Mouse (Mus musculus) lung, embryonic 15.5 days (tissue): ENCODE results near the gene Hspa12b. TPM values are rescaled to one million over a fixed set of nuclear protein-coding genes. Genes with fewer than 3 reads are reported as not detected.
A peak's percentile ranks its signal among the peaks of the same experiment; 100 is the strongest.

Source experiments
- ATAC-seq: fragments of 200-750 bp; cut with Nextera tagmentation; 2 replicates; pipeline ENCODE4 v1.8.0; 2017; ENCODE audit warnings: moderate number of reproducible peaks, borderline replicate concordance; ENCODE audit not compliant: low FRiP score, low TSS enrichment; ENCODE audit errors: extremely low read depth
- H3K27ac ChIP-seq: fragments of 300-500 bp; sonication (generic); 2 replicates; pipeline ENCODE4 v1.5.1; 2015; ENCODE audit warnings: moderate library complexity, mild to moderate bottlenecking, inconsistent platforms
- H3K27me3 ChIP-seq: fragments of 300-500 bp; sonication (generic); 2 replicates; pipeline ENCODE4 v1.6.1; 2015; ENCODE audit warnings: inconsistent platforms
- H3K36me3 ChIP-seq: fragments of 300-500 bp; sonication (generic); 2 replicates; pipeline ENCODE4 v1.6.1; 2015; ENCODE audit warnings: inconsistent platforms
- H3K4me1 ChIP-seq: fragments of 300-500 bp; sonication (generic); 2 replicates; pipeline ENCODE4 v1.6.1; 2015; ENCODE audit warnings: inconsistent platforms
- H3K4me2 ChIP-seq: fragments of 300-500 bp; sonication (generic); 2 replicates; pipeline ENCODE4 v1.6.1; 2015; ENCODE audit warnings: inconsistent platforms, mild to moderate bottlenecking, moderate library complexity
- H3K4me3 ChIP-seq: fragments of 300-500 bp; sonication (generic); 2 replicates; pipeline ENCODE4 v1.5.1; 2015; ENCODE audit warnings: mild to moderate bottlenecking, inconsistent platforms
- H3K9ac ChIP-seq: fragments of 300-500 bp; sonication (generic); 2 replicates; pipeline ENCODE4 v1.6.1; 2015; ENCODE audit warnings: inconsistent platforms
- H3K9me3 ChIP-seq: fragments of 300-500 bp; sonication (generic); 2 replicates; pipeline ENCODE4 v1.6.1; 2016; ENCODE audit warnings: inconsistent platforms
- WGBS: fragments of 180-500 bp; shearing (Covaris S2); methylation state at CpG from one replicate; pipeline ENCODE4 v1.1.7; 2015; 5-methylcytosine and 5-hydroxymethylcytosine counted together
- polyA plus RNA-seq: library from polyadenylated mRNA; unstranded; fragments of >200 nt; fragmentation: Nextera tagmentation; extraction: Ambion mirVana; gene quantifications from 2 replicates; pipeline ENCODE4 v1.2.1, GENCODE M21; 2015

The Hspa12b gene
- polyA plus RNA-seq: 15.0 and 16.5 TPM in 2 replicates

GRCm38 (mm10) chr2:131127161-131127730, at the start of gene Hspa12b:
TSS of gene Hspa12b (plus strand) at chr2:131127280.
- H3K9me3 ChIP-seq: no peaks in the 10 kb centered on the region
- ATAC-seq: peak; percentile 95
- peak within 1 kb of the TSS; percentile 41 for H3K27ac ChIP-seq
- no peaks in the 10 kb centered on the region for H3K36me3 ChIP-seq
- WGBS: under 1% methylated on average over 28 of the region's 28 CpGs
- H3K4me2 ChIP-seq: peak within 1 kb of the TSS; percentile 75
- peaks cover 27% of the 10 kb centered on the region for H3K4me1 ChIP-seq
- H3K9ac ChIP-seq: peak within 1 kb of the TSS; percentile 69
- no peaks in the 10 kb centered on the region for H3K27me3 ChIP-seq
- H3K4me3 ChIP-seq: peak within 1 kb of the TSS; percentile 68

GRCm38 (mm10) chr2:131080507-131080906, 46.6 kb upstream of the Hspa12b start:
- H3K4me2 ChIP-seq: no peak overlapping the region
- no peak overlapping the region for H3K4me3 ChIP-seq
- H3K27ac ChIP-seq: no peak overlapping the region
- H3K9ac ChIP-seq: no peak overlapping the region
- H3K27me3 ChIP-seq: no peaks in the 10 kb centered on the region; the same call in 1 of the 2 replicates
- H3K36me3 ChIP-seq: no peaks in the 10 kb centered on the region
- no peak for ATAC-seq
- no peaks in the 10 kb centered on the region for H3K4me1 ChIP-seq
- WGBS: 61% methylated on average over 5 of the region's 5 CpGs
- H3K9me3 ChIP-seq: no peaks in the 10 kb centered on the region

- H3K4me1 ChIP-seq: peaks cover 8% of the 10 kb centered on the region
- no peaks in the 10 kb centered on the region for H3K27me3 ChIP-seq
- H3K9ac ChIP-seq: no peak overlapping the region
- H3K9me3 ChIP-seq: no peaks in the 10 kb centered on the region
- H3K4me3 ChIP-seq: no peak overlapping the region
- no peak overlapping the region for H3K27ac ChIP-seq
- no peaks in the 10 kb centered on the region for H3K36me3 ChIP-seq
- 78% methylated on average over 4 of the region's 4 CpGs for WGBS
- no peak for ATAC-seq
- H3K4me2 ChIP-seq: no peak overlapping the region
Observed at GRCm38 (mm10) chr2:131084206-131084605, 42.9 kb upstream of the Hspa12b start.

- Histone ChIP-seq H3K4me2 (no peak within 1 kb of the TSS), H3K27ac (no peak within 1 kb of the TSS), H3K4me3 (no peak within 1 kb of the TSS), H3K36me3 (no peaks in the 10 kb centered on the region), H3K9ac (no peak within 1 kb of the TSS), H3K9me3 (no peaks in the 10 kb centered on the region), H3K4me1 (peaks cover 8% of the 10 kb centered on the region), H3K27me3 (no peaks in the 10 kb centered on the region)
- ATAC-seq: no peak
- 78% methylated on average over 11 of the region's 11 CpGs for WGBS
Observed at GRCm38 (mm10) chr2:131086667-131087390, 40.3 kb upstream of the Hspa12b start, which contains the start of gene Siglec1. TSS of gene Siglec1 (minus strand) at chr2:131086765.

GRCm38 (mm10) chr2:131088581-131088980, 38.5 kb upstream of the Hspa12b start:
- H3K4me1 ChIP-seq: peaks cover 8% of the 10 kb centered on the region
- H3K27ac ChIP-seq: 0 out of 2 replicates have a peak overlapping the region, but pooled peaks have one; percentile 12
- no peak overlapping the region for H3K9ac ChIP-seq

GRCm38 (mm10) chr2:131089634-131090033, 37.4 kb upstream of the Hspa12b start:
- Histone ChIP-seq H3K9ac (no peak overlapping the region), H3K4me2 (no peak overlapping the region), H3K4me3 (no peak overlapping the region), H3K4me1 (peaks cover 8% of the 10 kb centered on the region), H3K27me3 (no peaks in the 10 kb centered on the region), H3K9me3 (no peaks in the 10 kb centered on the region), H3K27ac (no peak overlapping the region), H3K36me3 (no peaks in the 10 kb centered on the region)
- 77% methylated on average over 1 of the region's 1 CpGs for WGBS
- no peak for ATAC-seq

More at GRCm38 (mm10) chr2:131088581-131088980, 38.5 kb upstream of the Hspa12b start:
- Histone ChIP-seq H3K36me3 (no peaks in the 10 kb centered on the region), H3K4me3 (no peak overlapping the region), H3K9me3 (no peaks in the 10 kb centered on the region), H3K27me3 (no peaks in the 10 kb centered on the region), H3K4me2 (no peak overlapping the region)
- no peak for ATAC-seq
- WGBS: 58% methylated on average over 4 of the region's 4 CpGs

GRCm38 (mm10) chr2:131090852-131091251, 36.2 kb upstream of the Hspa12b start:
- no peak overlapping the region for H3K4me3 ChIP-seq
- H3K4me2 ChIP-seq: no peak overlapping the region
- no peak overlapping the region for H3K27ac ChIP-seq
- H3K36me3 ChIP-seq: no peaks in the 10 kb centered on the region
- H3K9me3 ChIP-seq: no peaks in the 10 kb centered on the region
- peaks cover 10% of the 10 kb centered on the region for H3K4me1 ChIP-seq
- ATAC-seq: no peak
- no peak overlapping the region for H3K9ac ChIP-seq
- no peaks in the 10 kb centered on the region for H3K27me3 ChIP-seq
- WGBS: 40% methylated on average over 3 of the region's 3 CpGs

GRCm38 (mm10) chr2:131093577-131093976, 33.5 kb upstream of the Hspa12b start:
- peaks cover 19% of the 10 kb centered on the region for H3K4me1 ChIP-seq
- no peak for ATAC-seq
- H3K27me3 ChIP-seq: no peaks in the 10 kb centered on the region
- WGBS: 84% methylated on average over 5 of the region's 5 CpGs
- H3K9me3 ChIP-seq: no peaks in the 10 kb centered on the region
- no peak overlapping the region for H3K4me2 ChIP-seq
- H3K9ac ChIP-seq: no peak overlapping the region
- H3K27ac ChIP-seq: no peak overlapping the region
- H3K4me3 ChIP-seq: no peak overlapping the region
- no peaks in the 10 kb centered on the region for H3K36me3 ChIP-seq

- Histone ChIP-seq H3K36me3 (no peaks in the 10 kb centered on the region), H3K4me2 (no peak overlapping the region), H3K4me3 (no peak overlapping the region), H3K9ac (no peak overlapping the region), H3K9me3 (no peaks in the 10 kb centered on the region), H3K27ac (no peak overlapping the region), H3K27me3 (no peaks in the 10 kb centered on the region), H3K4me1 (peaks cover 12% of the 10 kb centered on the region)
- 0% methylated on average over 1 of the region's 1 CpGs for WGBS
- no peak for ATAC-seq
Observed at GRCm38 (mm10) chr2:131094823-131095222, 32.3 kb upstream of the Hspa12b start.

- peak overlapping the region; percentile 88 for H3K27ac ChIP-seq
- WGBS: 6% methylated on average over 9 of the region's 9 CpGs
- H3K9ac ChIP-seq: no peak overlapping the region
- H3K9me3 ChIP-seq: no peaks in the 10 kb centered on the region
- no peaks in the 10 kb centered on the region for H3K27me3 ChIP-seq
- H3K4me2 ChIP-seq: peak overlapping the region; percentile 46
- 0 out of 2 replicates have a peak overlapping the region, but pooled peaks have one; percentile 5 for H3K4me3 ChIP-seq
- ATAC-seq: peak; percentile 88
- peaks cover 12% of the 10 kb centered on the region for H3K4me1 ChIP-seq
- H3K36me3 ChIP-seq: no peaks in the 10 kb centered on the region
Observed at GRCm38 (mm10) chr2:131096101-131096795, 30.8 kb upstream of the Hspa12b start.

- WGBS: 55% methylated on average over 3 of the region's 4 CpGs
- Histone ChIP-seq H3K4me3 (no peak overlapping the region), H3K4me1 (peaks cover 12% of the 10 kb centered on the region), H3K9me3 (no peaks in the 10 kb centered on the region), H3K9ac (no peak overlapping the region), H3K27ac (peak overlapping the region; percentile 88; the same call in 1 of the 2 replicates), H3K27me3 (no peaks in the 10 kb centered on the region), H3K36me3 (no peaks in the 10 kb centered on the region), H3K4me2 (peak overlapping the region; percentile 46; the same call in 1 of the 2 replicates)
- ATAC-seq: no peak
Observed at GRCm38 (mm10) chr2:131097087-131097486, 30.0 kb upstream of the Hspa12b start.

GRCm38 (mm10) chr2:131101530-131101929, 25.6 kb upstream of the Hspa12b start:
- Histone ChIP-seq H3K27me3 (no peaks in the 10 kb centered on the region), H3K9ac (no peak overlapping the region), H3K9me3 (no peaks in the 10 kb centered on the region), H3K4me2 (no peak overlapping the region), H3K4me3 (no peak overlapping the region), H3K4me1 (0 out of 2 replicates have a peak, but pooled peaks cover 5% of the 10 kb centered on the region), H3K36me3 (no peaks in the 10 kb centered on the region), H3K27ac (no peak overlapping the region)
- no peak for ATAC-seq
- WGBS: 45% methylated on average over 3 of the region's 3 CpGs
